Mouse (Mus musculus) heart, postnatal 10 days (tissue): ENCODE data around the gene Camk2d. TPM values are rescaled to one million over a fixed set of nuclear protein-coding genes. Genes with fewer than 3 reads are reported as not detected.

Experiments
- DNase-seq, 2 experiments: peaks; one replicate each; pipeline ENCODE4 v3.0.0; 2021
- intact Hi-C: fragments of 180-260 bp; cut with DNase I; formaldehyde crosslinking; loops from one replicate; pipeline ENCODE4 v1.15.1; 2025
- total RNA-seq, 2 experiments: library from RNA; stranded (reverse); gene quantifications; 2 replicates each; pipeline ENCODE4 v1.2.3; 2021

Camk2d gene
- total RNA-seq, 2 experiments from 2014 or later, result 187 to 196 TPM

DNA sequence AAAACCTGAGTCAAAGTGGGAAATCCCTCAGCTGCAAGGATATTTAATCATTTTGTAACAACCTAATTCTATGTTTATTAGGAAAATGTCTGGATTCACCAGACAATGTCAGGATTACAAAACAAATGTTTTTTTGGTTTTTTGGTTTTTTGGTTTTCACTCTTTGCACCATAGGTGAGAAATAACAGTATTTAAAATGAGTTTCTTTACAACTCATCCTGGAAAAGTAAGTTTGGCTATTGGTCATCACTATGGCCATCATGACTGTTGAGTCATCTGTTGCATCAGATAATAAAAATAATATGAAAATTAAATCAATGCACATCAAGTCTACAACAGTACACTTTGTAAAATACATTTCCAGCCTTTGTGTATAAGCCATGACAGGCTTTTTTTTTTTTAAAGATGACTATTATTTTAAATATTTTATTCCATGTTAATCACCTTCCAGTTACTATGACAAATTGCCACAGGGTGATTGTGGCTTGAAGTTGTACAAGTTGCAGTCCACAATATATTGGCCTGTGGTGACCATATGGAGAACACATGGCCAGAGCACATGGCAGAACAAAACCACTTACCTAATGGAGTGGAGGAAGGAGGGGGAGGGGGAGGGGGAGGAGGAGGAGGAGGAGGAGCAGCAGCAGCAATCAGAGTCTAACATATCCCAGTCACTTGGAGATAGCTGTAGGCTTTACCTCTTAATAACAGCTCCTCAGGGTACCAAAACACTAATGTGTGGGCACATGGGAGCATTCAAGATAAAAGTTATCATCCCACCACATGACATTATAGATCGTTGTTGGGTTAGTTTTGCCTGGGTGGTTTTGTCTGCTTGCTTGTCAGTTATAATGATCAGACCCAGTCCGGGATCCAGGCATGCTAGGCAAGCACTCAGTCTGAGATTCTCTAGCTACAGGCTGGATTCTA is 197.2 kb downstream of the Camk2d start:
- intact Hi-C loops, result no loop called here
- no peak for DNase-seq

DNA sequence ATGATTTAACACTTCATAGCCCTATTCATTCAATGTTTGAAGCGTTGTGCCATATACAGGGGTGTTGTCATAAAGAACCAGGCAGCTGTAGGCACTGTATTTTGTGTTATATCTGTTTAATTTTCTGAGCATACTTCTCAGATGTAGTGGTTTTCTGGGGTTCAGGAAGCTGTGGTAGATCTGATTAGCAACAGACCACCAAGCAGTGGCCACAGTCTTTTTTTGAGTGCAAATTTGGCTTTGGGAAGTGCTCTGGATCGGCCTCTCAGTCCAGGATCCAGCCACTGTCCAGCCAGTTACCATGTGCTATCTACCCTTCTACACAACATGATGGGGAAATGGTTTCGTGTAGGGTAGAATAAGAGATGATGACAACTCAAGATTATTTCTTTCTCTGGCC is 199.8 kb downstream of the Camk2d start:
- DNase-seq, result no peak
- intact Hi-C loops, result no loop called here

- intact Hi-C loops, result no loop called here
- no peak for DNase-seq
These were observed 200.9 kb downstream of the Camk2d start for GRCm38 (mm10) chr3:126797025-126797424.

DNA sequence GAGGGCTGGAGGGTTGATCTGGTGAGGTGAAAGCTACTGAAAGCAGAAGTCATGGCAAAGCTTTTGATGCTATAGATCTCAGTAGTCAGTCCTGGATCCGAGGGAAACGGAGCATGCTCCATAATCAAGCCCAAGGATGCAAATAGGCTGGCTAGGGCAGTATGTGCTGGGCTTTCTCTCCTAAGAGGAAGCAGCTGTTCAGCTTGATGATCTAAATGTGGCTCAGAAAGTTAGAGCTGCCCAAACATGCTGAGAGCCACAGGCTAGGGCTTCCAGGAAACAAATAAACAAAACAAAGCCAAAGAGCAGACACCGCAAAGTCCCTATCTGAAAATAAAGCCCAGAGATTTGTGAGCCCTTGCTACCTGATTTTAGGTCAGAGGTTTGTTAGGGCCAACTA is 201.7 kb downstream of the Camk2d start:
- DNase-seq, result no peak
- intact Hi-C loops, result no loop called here

DNA sequence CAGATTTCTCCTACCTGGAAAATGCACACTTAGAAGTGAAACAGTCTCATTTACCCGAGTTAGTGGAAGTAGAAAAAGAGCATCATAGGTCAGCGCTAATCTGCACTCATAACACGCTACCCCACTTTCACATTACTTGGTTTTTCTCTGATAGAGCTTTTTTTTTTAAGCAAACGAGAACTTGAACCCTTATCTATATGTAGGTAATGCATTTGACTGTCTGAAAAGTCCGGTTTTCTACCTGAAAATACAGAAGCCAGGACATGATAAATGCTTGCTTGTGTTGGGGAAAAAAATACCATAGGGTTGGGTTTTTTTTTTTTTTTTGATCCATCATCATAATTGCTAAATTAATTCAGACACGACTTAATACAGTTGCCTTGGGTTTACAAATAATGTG is 206.9 kb downstream of the Camk2d start:
- no peak for DNase-seq

DNA sequence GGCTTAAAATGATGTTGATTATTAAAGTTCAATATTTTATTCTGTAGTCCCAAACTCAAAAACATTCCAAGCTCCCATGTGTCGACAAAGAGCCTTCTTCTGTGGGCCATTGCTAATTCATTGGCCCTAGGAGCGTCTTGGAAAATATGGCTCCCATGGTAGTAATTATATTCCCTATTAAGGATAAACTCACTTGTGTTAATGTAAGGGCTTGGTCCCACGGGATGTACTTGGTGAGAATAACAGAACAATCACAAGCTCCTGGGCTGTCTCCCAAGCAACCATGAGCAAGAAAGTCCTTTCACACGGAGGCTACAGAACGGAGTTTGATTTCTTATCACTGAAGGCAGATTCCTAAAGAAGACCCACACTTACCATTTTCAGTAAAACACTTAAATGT is 208.9 kb downstream of the Camk2d start:
- intact Hi-C loops, result no loop called here
- no peak for DNase-seq

More for the DNA sequence above, 206.9 kb downstream of the Camk2d start:
- intact Hi-C loops, result no loop called here

DNA sequence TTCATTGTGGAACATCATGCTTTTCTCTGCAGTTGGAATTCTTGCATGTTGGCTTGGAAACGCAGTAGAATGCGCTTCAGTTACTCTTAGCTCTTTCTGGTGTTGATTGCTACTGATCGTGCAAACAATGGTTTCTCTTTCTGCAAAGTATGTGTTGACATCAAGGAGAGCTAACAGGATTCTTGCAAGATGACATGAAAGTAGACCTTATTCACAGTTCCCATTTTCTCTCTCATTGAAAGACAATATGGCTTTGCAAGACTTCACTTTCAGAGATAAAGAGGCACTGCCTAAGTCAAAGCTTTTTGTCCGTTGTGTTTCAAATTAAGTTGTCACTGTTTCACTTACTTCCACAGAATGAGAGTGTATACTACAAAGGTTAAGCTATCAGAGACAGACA is 210.0 kb downstream of the Camk2d start:
- intact Hi-C loops, result no loop called here
- no peak for DNase-seq

- intact Hi-C loops, result no loop called here
- no peak for DNase-seq
These were observed 213.8 kb downstream of the Camk2d start for GRCm38 (mm10) chr3:126809915-126810314.

GRCm38 (mm10) chr3:126810372-126811090 is 214.4 kb downstream of the Camk2d start:
- no peak for DNase-seq

DNA sequence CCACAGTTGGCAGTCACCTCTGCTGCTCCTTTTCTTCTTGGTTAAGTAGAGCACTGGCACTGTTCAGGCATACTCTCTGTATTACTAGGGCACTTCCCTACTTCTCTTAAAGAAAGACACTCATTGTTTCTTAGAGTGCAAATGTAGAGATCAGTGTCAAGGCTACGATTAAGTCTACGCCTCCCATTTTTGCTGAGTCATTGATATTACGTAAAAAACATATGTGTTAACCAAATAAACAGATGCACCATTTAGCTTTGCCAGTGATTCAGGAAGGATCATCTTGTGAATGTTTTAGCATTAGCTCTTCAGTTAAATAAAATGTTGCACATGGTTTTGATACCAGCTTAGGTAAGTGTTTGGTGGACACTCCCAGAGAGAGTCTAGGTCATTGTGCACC is 215.5 kb downstream of the Camk2d start:
- no peak for DNase-seq
- intact Hi-C loops, result no loop called here

More at GRCm38 (mm10) chr3:126810372-126811090, 214.4 kb downstream of the Camk2d start:
- intact Hi-C loops, result no loop called here

DNA sequence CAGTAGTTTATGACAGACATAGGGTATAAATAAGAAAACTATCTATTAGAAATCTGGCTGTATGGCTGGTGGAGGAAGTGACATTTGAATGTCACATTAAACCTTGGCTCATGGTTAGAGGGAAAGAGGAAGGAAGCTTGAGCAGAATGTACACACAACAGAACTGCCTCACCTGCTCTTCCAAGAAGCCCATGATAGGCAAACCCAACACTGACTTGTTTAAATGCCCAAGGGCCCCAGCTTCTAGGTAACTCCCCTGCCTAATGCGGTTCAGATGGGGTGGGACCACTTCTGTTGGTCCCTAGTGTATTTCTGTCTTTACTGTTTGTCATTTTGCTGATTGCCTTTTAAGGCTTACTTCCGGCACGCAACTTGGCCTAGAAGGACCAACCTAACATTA is 226.3 kb downstream of the Camk2d start:
- intact Hi-C loops, result no loop called here
- DNase-seq, result no peak

DNA sequence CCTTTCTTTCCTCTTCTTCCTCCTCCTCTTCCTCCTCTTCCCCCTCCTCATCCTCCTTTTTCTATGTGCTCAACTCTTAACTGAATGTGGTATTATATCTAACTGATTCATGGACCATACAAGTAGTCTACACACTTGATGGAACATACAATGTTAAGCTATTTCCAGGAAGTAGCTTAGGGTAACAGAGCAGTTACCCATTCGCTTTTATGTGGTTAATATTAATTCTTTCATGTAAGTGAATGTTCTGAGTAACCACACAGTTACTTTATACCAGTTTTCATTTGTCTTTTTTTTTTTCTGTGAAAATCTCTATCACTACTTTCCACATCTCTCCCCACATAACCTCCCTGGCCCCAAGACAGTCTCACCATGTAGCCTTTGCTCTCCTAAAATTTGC is 228.8 kb downstream of the Camk2d start:
- intact Hi-C loops, result no loop called here
- DNase-seq, result no peak

DNA sequence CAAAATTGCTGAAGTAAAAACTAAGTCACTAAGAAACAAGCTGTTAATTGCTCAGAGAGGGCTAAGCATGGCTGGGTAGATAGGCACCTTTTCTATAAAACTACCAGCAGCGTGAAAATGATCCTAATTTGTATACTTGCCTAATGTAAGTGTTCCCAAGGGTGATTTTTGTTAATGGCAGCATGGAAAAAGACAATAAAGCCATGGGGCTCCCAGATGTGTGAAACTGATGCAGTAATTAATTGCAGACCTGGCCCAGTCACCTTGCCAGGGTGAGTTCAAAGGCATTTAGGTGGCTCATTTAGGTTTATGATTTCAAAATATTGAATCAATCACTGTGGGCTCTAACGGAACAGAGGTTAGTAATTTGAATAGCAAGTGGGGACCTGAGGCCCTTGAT is 230.1 kb downstream of the Camk2d start:
- no peak for DNase-seq
- intact Hi-C loops, result no loop called here

DNA sequence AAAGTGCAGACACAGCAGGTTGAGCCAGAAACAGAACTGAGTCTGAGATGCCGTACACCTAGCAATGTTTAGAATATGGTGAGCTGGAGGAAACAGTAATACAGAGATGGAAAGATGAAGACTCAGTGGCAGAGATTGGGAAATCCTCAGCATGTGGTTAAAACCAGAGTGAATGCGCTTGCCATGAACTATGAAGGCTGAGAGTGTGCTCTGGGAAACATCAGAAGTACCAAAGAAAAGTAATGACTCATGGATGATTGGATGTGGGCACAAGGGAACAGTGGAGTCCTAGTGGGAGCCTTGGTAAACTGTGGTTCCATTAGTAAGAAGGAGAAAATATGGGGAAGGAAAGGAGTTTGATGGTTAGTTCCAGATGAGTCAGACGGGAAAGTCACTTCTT is 231.8 kb downstream of the Camk2d start:
- intact Hi-C loops, result no loop called here
- no peak for DNase-seq

DNA sequence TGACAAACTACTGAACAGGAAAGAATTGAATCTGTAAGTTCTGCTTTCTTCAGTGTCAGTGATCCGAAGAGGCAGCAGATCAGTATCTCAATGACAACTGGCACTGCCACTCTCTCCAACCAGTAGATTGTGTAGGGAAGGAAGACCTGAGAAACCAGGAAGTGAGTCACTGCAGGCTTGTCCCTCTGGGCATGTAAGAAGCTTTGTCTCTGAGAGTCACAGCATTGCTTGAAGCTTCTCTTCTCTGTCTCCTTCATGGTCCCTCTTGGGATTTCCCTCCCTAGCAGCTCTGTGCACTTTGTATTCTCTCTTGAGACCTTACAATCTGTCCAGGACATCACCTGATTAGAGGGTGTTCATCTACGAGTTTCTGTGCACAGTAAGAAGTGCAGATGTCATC is 233.7 kb downstream of the Camk2d start:
- no peak for DNase-seq
- intact Hi-C loops, result no loop called here

- intact Hi-C loops, result no loop called here
- DNase-seq, result peak; percentile 66 to 71
These were observed 235.5 kb downstream of the Camk2d start for GRCm38 (mm10) chr3:126831418-126832138.

DNA sequence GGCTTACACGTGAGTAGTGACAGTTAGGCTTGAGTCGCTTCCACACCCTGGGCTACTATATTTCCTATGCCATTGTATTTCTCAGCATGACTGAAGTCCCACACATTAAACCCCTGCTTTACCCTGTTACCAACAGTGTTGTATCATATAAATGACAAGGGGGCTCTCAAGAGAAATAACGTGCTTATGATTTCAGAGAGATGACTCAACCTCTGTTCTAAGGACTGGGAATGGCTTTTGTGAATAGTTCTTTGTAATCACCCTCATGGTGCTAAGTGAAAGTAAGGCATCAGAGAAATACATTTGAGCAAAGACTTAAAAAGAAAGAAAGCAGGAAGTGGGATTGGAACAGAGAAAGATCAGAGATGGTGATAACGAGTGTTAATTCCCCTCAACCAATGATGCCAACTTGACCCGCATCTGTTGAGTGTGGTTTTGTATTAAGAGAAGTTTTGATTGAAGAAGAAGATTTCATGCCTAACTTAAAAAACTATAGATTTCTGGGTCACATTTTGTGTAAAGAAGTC is 238.6 kb downstream of the Camk2d start:
- intact Hi-C loops, result no loop called here

DNA sequence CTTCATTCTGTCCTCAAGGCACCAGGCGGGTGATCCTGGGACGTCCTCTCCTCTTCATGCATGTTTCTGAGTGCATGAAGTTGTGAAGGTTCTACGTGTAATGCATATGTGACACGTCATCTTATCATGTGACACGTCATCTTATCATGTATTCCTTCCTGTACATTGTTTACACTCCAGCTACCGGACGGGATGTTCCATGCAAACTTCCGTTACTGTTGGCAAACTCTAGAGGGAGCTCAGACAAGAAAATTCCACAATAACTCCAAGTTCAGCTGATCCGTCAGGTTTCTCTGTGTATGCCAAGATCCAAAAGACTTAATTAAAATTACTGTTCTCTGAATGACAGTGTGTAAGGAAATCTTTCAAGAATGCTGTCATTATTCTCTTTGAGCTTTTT is 246.7 kb downstream of the Camk2d start:
- DNase-seq, result no peak
- intact Hi-C loops, result no loop called here

More for the DNA sequence above, 238.6 kb downstream of the Camk2d start:
- DNase-seq, result no peak

GRCm38 (mm10) chr3:126844809-126845208 is 248.7 kb downstream of the Camk2d start:
- intact Hi-C loops, result no loop called here
- DNase-seq, result no peak

- DNase-seq, result no peak
- intact Hi-C loops, result no loop called here
These were observed 252.0 kb downstream of the Camk2d start for GRCm38 (mm10) chr3:126848081-126848480.

GRCm38 (mm10) chr3:126860442-126860841 is 264.3 kb downstream of the Camk2d start:
- no peak for DNase-seq

More at GRCm38 (mm10) chr3:126860442-126860841, 264.3 kb downstream of the Camk2d start:
- intact Hi-C loops, result no loop called here
